Mouse (Mus musculus) ES-Bruce4 (cell line): ENCODE results near the gene Nos1ap. TPM values are rescaled to one million over a fixed set of nuclear protein-coding genes. Genes with fewer than 3 reads are reported as not detected.

Experiments used
- H3K27ac ChIP-seq: 2 replicates; pipeline ENCODE4 v1.5.1; 2012; ENCODE audit warnings: low read length, inconsistent platforms; ENCODE audit not compliant: insufficient read depth
- H3K27me3 ChIP-seq: 2 replicates; pipeline ENCODE4 v1.6.1; 2012; ENCODE audit warnings: mild to moderate bottlenecking, low read length, inconsistent platforms; ENCODE audit not compliant: control insufficient read depth, poor library complexity, insufficient read depth, severe bottlenecking
- H3K36me3 ChIP-seq: 2 replicates; pipeline ENCODE4 v1.6.1; 2012; ENCODE audit warnings: inconsistent platforms, mild to moderate bottlenecking, low read length, moderate library complexity; ENCODE audit not compliant: control insufficient read depth, poor library complexity, insufficient read depth, severe bottlenecking
- H3K4me1 ChIP-seq: one replicate; pipeline ENCODE4 v1.8.1; 2011; ENCODE audit warnings: low read length; ENCODE audit not compliant: control insufficient read depth, insufficient read depth
- H3K4me3 ChIP-seq: 2 replicates; pipeline ENCODE4 v1.5.1; 2011; ENCODE audit warnings: low read depth, mild to moderate bottlenecking, low read length
- H3K9ac ChIP-seq: 2 replicates; pipeline ENCODE4 v1.6.1; 2012; ENCODE audit warnings: low read depth, mild to moderate bottlenecking, inconsistent platforms; ENCODE audit not compliant: poor library complexity, severe bottlenecking
- H3K9me3 ChIP-seq: replicated peaks from 2 replicates; pipeline ENCODE4 v1.6.1; 2012; ENCODE audit warnings: mild to moderate bottlenecking, low read length, inconsistent platforms; ENCODE audit not compliant: control insufficient read depth, poor library complexity, insufficient read depth, severe bottlenecking
- CTCF ChIP-seq: IDR thresholded peaks from one replicate; pipeline ENCODE4 v1.8.1; 2011; ENCODE audit warnings: low read depth, low read length
- EP300 ChIP-seq: IDR thresholded peaks from 2 replicates; pipeline ENCODE4 v1.6.1; 2011; ENCODE audit warnings: low read depth, low read length; ENCODE audit not compliant: insufficient read depth
- POLR2A ChIP-seq: IDR thresholded peaks from one replicate; pipeline ENCODE4 v1.8.1; 2011; ENCODE audit warnings: low read length; ENCODE audit not compliant: insufficient read depth
- polyA plus RNA-seq: library from polyadenylated mRNA; stranded (reverse); fragments of >200 nt; gene quantifications from 2 replicates; pipeline ENCODE4 v1.2.4, GENCODE M21; 2011; ENCODE audit warnings: low read depth; ENCODE audit not compliant: missing spikeins, insufficient read depth, insufficient read length

Nos1ap gene
- polyA plus RNA-seq, 1 experiment, result 4.6 TPM

DNA sequence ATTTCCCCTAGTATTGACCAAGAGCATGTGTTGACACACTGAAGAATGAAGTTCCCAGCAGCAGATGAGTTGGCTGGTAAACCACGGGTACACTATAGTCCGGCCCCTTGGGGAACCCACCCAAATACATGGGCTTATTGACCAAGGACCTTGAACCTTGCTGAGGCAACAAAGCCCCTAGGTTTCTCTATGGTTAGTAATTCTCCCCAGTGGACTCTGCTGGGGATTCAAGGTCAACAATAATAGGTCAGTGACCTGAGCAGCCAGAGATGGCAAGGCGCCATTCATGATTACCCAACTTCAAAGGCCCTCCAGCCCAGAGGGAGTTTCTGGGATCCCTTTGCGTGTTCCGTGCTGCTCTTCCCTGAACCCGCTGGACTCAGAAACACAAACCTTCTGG is 73.5 kb downstream of the Nos1ap start:
- Histone ChIP-seq H3K9ac (no peak overlapping the region), H3K36me3 (no peaks in the 10 kb centered on the region), H3K9me3 (no peaks in the 10 kb centered on the region), H3K4me1 (no peaks in the 10 kb centered on the region), H3K4me3 (no peak overlapping the region), H3K27me3 (no peaks in the 10 kb centered on the region), H3K27ac (no peak overlapping the region)
- TF ChIP-seq EP300, result no peak
- no peak for TF ChIP-seq POLR2A
- TF ChIP-seq CTCF, result no peak

DNA sequence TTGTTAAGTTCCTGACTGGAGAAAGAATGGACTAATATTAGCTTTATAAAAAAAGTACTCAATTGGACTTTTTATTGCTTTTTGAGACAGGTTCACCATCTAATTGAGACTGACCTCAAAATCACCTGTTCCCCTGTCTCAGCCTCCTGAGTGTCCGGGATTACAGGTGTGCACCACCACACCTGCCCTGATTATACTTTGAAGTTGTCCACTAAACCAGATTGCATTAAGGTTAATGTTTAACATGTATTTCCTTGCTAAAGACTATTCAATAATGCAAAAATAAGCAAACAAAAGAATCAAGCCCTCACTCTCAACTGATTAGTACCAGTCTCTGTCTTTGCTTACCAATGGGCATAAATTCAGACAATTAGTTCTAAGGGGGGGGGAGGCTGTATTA is 74.2 kb downstream of the Nos1ap start:
- no peaks in the 10 kb centered on the region for H3K36me3 ChIP-seq
- H3K9ac ChIP-seq, result no peak overlapping the region
- no peak overlapping the region for H3K27ac ChIP-seq
- H3K4me1 ChIP-seq, result no peaks in the 10 kb centered on the region
- no peaks in the 10 kb centered on the region for H3K27me3 ChIP-seq
- H3K9me3 ChIP-seq, result no peaks in the 10 kb centered on the region
- TF ChIP-seq EP300 (no peak), CTCF (no peak), POLR2A (no peak)
- H3K4me3 ChIP-seq, result no peak overlapping the region

DNA sequence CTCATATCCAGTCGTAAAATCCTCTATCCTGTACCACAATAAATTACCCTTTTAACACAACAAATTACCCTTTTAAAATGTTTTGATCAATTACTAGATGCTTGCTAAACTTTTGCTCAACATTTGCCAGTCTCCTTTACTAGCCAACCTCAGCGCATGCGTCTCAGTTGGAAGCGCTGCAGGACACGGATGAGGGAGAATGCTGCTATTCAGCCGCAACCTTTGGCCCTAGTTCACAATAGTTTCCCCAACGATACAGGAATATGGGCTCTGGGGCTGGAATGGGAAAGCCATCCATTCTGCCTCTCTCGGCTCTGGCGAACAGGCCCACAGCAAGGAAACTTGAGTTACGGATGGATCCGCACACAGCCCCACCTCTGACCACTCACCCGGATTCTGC is 75.4 kb downstream of the Nos1ap start:
- Histone ChIP-seq H3K9me3 (no peaks in the 10 kb centered on the region), H3K27ac (no peak overlapping the region), H3K36me3 (no peaks in the 10 kb centered on the region), H3K9ac (no peak overlapping the region), H3K27me3 (no peaks in the 10 kb centered on the region), H3K4me3 (no peak overlapping the region), H3K4me1 (no peaks in the 10 kb centered on the region)
- TF ChIP-seq EP300 (no peak), POLR2A (no peak), CTCF (no peak)

DNA sequence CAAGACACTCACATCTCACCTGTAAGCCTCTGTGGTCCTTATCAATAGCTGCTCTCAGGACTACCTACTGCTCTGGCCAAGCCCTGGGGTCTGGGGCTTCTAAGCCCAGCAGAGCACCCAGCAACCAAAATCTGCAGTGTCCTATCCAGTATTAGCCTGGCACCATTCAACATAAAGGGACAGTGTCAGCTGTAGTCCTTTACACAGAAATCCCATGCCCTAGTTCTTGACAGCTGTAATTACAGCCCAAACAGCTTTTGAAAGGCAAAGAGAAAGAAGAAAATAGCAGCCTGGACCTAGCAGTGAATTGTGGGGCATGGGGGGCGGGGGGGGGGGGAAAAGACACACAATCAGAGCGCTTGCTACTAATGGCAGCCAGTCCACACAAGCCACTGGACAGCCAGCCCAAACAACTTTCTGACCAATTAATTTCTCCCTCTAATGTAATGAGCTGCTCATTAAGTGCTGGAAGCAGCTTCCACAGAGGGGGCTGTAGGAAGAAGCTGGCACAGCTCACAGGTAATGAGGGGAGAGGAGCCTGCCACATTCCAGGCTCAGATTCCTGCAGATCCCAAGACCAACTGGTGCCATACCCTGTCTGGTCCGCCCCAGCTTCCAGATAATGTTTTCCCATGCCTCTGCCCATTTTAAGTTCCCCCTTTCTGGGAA is 77.1 kb downstream of the Nos1ap start:
- Histone ChIP-seq H3K9me3 (no peaks in the 10 kb centered on the region), H3K4me3 (no peak overlapping the region), H3K27me3 (no peaks in the 10 kb centered on the region), H3K9ac (no peak overlapping the region), H3K4me1 (no peaks in the 10 kb centered on the region), H3K36me3 (no peaks in the 10 kb centered on the region), H3K27ac (no peak overlapping the region)
- TF ChIP-seq CTCF (no peak), POLR2A (no peak), EP300 (no peak)

DNA sequence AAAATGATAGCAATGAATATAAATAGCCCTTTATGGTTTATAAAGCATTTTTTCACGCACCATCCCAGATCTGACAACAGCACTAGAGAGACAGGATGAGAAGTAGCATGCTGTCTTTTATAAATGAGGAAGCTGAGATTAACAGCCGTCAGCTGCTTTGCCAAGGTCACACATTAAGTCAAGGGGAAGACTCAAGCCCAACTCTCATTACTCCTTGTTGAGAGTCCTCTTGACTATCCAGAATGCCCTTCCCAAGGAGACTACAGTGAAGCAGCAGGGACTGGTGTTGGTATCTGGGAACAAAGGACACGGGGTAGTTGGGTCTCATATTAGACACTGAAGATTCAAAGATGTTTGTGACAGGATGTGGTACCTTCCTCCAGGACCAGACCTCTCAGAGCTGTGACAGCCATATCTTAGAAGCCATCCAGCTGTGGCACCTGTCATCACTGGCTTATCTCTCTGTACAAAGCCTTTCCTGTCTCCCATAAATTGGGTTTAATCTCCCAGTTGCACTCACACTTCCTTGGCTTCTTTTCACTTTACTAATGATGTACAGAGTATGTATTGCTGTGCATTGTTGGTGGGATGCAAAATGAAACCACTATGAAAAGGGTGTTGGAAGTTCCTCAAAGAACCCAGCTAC is 78.9 kb downstream of the Nos1ap start:
- Histone ChIP-seq H3K9me3 (no peaks in the 10 kb centered on the region), H3K27ac (no peak overlapping the region), H3K4me1 (no peaks in the 10 kb centered on the region), H3K36me3 (no peaks in the 10 kb centered on the region), H3K4me3 (no peak overlapping the region), H3K9ac (no peak overlapping the region), H3K27me3 (no peaks in the 10 kb centered on the region)
- TF ChIP-seq EP300 (no peak), POLR2A (no peak), CTCF (no peak)

DNA sequence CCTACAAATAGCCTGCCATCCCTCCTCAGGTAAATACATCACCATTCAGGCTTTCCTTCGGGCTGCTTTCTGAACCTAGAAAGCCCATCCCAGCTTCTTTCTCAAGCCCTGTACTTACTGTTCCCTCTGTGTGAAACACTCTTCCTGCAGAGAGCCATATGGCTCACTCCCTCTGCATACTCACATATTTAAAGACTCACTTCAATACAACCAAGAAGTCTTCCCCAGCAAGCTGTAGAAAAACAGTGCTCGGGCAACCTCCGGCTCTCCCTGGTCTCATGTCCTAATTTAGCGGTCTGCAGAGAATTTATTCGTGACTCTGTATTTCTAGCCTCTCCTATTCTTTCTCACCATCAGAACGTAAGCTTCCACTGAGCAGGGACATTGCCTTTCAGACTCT is 83.4 kb downstream of the Nos1ap start:
- Histone ChIP-seq H3K27me3 (no peaks in the 10 kb centered on the region), H3K4me1 (no peaks in the 10 kb centered on the region), H3K4me3 (no peak overlapping the region), H3K36me3 (no peaks in the 10 kb centered on the region), H3K9me3 (no peaks in the 10 kb centered on the region), H3K27ac (no peak overlapping the region), H3K9ac (no peak overlapping the region)
- no peak for TF ChIP-seq POLR2A
- TF ChIP-seq CTCF, result no peak
- no peak for TF ChIP-seq EP300
